Mouse (Mus musculus) right cerebral cortex, adult 2 months (tissue): ENCODE results near the gene Eef2.
"Not testable (repeated sequence)": the region's sequence is repeated elsewhere in the genome, so short reads cannot be mapped to it uniquely, and the experiment has no call there.

ENCODE experiments used
- DNase-seq, 2 experiments: peaks; one replicate each; pipeline ENCODE4 v3.0.0; 2021 to 2022; ENCODE audit warnings: low spot score in 2 of 2

Gene Eef2

GRCm38 (mm10) chr10:81146296-81146695 lies 30.1 kb upstream of the Eef2 start:
- no peak for DNase-seq

GRCm38 (mm10) chr10:81151261-81151660 lies 25.2 kb upstream of the Eef2 start:
- no peak for DNase-seq

GRCm38 (mm10) chr10:81152609-81153008 lies 23.8 kb upstream of the Eef2 start:
- no peak for DNase-seq

- no peak for DNase-seq
Measured at GRCm38 (mm10) chr10:81154313-81154712, 22.1 kb upstream of the Eef2 start.

- no peak for DNase-seq
Measured at GRCm38 (mm10) chr10:81154736-81155135, 21.7 kb upstream of the Eef2 start.

- no peak for DNase-seq
Measured at GRCm38 (mm10) chr10:81161602-81162317, 14.7 kb upstream of the Eef2 start.

- DNase-seq = no peak
Measured at GRCm38 (mm10) chr10:81162318-81162652, 14.1 kb upstream of the Eef2 start.

- no peak for DNase-seq
Measured at GRCm38 (mm10) chr10:81165118-81165517, 11.3 kb upstream of the Eef2 start.

GRCm38 (mm10) chr10:81167200-81168086 lies 9.0 kb upstream of the Eef2 start, which contains the start of gene Pias4:
TSS of gene Pias4 (minus strand) at chr10:81167923.
- peak; percentile 100 for DNase-seq

GRCm38 (mm10) chr10:81168087-81168431 lies 8.4 kb upstream of the Eef2 start:
- no peak for DNase-seq

- DNase-seq = peak; percentile 79 to 84
Measured at GRCm38 (mm10) chr10:81168521-81169244, 7.7 kb upstream of the Eef2 start.

GRCm38 (mm10) chr10:81169411-81169900 lies 7.0 kb upstream of the Eef2 start:
- DNase-seq = not testable (repeated sequence)

GRCm38 (mm10) chr10:81173132-81173531 lies 3.3 kb upstream of the Eef2 start:
- DNase-seq = peak; percentile 85 to 86

- DNase-seq = peak; percentile 85 to 88
Measured at GRCm38 (mm10) chr10:81174617-81175344, 1.6 kb upstream of the Eef2 start.

GRCm38 (mm10) chr10:81175345-81175701 lies 1.1 kb upstream of the Eef2 start:
- DNase-seq = not testable (repeated sequence)

- DNase-seq = no peak
Measured at GRCm38 (mm10) chr10:81175936-81176465, 430 bp upstream of the Eef2 start.

- DNase-seq = no peak
Measured at GRCm38 (mm10) chr10:81177491-81177925, 1.1 kb downstream of the Eef2 start.

- DNase-seq = no peak
Measured at GRCm38 (mm10) chr10:81177958-81178712, 1.7 kb downstream of the Eef2 start.

GRCm38 (mm10) chr10:81178927-81179326 lies 2.5 kb downstream of the Eef2 start:
- DNase-seq = no peak
